Mouse (Mus musculus) bone marrow macrophage, adult 2 months (primary cell): Measurements from ENCODE around the gene Rhof. TPM values are rescaled to one million over a fixed set of nuclear protein-coding genes. Genes with fewer than 3 reads are reported as not detected.

Source experiments
- H3K27ac ChIP-seq: 2 replicates; pipeline ENCODE4 v1.5.1; 2012; ENCODE audit warnings: low read depth, low read length; ENCODE audit not compliant: insufficient read depth
- H3K4me1 ChIP-seq: 2 replicates; pipeline ENCODE4 v1.6.1; 2012; ENCODE audit warnings: low read length; ENCODE audit not compliant: control insufficient read depth, insufficient read depth
- H3K4me3 ChIP-seq: 2 replicates; pipeline ENCODE4 v1.5.1; 2012; ENCODE audit warnings: mild to moderate bottlenecking, low read length, moderate library complexity; ENCODE audit not compliant: insufficient read depth
- CTCF ChIP-seq: IDR thresholded peaks from 2 replicates; pipeline ENCODE4 v1.5.1; 2012; ENCODE audit warnings: low read depth, mild to moderate bottlenecking, low read length, moderate library complexity
- POLR2A ChIP-seq: IDR thresholded peaks from 2 replicates; pipeline ENCODE4 v1.6.1; 2012; ENCODE audit warnings: mild to moderate bottlenecking, low read depth, low read length, borderline replicate concordance
- polyA plus RNA-seq: library from polyadenylated mRNA; stranded (reverse); fragments of >200 nt; gene quantifications from 2 replicates; pipeline ENCODE4 v1.2.4, GENCODE M21; 2012; ENCODE audit not compliant: missing spikeins, insufficient read depth, insufficient read length

Gene Rhof
- 1.8 and 2.7 TPM in 2 replicates for polyA plus RNA-seq

DNA sequence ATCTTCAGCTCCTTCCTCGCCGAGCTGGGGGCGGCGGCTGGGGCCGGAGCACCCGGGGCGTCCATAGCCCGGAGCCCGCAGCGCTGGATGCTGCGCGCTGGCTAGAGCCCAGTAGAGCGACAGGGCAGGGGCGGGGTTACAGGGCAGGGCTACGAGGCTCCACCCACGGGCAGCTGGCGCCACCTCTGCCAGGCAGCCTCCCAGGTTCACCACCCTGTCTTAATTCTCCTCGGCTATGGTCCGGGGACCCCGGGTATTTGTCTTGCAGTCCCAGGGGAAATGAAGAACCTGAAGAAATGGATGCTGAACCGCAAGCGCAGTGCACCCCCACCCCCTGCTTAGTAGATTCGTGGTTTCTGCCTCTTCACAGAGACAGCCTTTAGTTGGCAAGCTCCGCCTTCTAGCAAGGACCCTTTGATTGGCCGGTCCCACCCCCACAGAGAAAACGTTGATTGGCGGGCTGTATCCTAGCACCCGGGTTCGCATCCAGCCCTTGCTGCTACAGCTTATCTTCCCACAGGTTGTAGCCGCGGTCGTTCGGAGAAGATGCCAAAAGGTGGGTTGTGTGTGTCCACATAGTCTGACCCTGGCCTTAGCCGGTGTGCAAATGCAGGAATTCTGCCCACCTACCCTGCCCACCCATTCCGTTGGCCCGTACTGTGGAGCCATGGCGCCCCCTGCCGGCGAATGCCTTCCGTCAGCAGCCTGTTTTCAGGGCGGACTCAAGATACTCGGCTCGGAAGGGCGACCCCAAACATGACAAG is at the start of gene Rhof:
Gene Rhof (minus strand): TSS at position 385 of the 764 bp plus-strand sequence.
- TF ChIP-seq CTCF = peak; percentile 99
- TF ChIP-seq POLR2A = no peak
- peak within 1 kb of the TSS; percentile 71 for H3K4me3 ChIP-seq
- H3K27ac ChIP-seq = peak within 1 kb of the TSS; percentile 16; the same call in 1 of the 2 replicates
- H3K4me1 ChIP-seq = peaks cover 51% of the 10 kb centered on the region

DNA sequence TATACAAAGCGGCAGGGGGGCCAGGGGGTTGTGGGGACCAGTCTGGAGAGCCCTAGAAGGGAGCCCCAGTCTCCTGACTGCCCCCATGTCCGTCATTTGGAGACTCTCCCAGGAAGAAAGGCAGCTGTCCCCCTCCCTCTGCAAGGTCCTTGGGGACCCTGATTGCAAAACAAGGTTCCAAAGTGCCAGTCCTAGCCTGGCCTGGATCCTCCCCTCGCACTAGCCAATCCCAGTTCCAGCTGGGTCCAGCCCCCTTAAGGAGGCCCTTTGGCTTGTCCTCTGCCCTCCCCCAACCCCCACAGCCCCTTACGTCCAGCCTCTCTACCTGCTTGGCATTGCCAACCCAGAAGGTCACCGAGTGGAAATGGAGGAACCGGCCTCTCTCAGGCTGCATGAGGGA is 49.0 kb upstream of the Rhof start:
- Histone ChIP-seq H3K27ac (no peak overlapping the region), H3K4me3 (no peak overlapping the region), H3K4me1 (no peaks in the 10 kb centered on the region)
- TF ChIP-seq POLR2A (no peak), CTCF (no peak)

DNA sequence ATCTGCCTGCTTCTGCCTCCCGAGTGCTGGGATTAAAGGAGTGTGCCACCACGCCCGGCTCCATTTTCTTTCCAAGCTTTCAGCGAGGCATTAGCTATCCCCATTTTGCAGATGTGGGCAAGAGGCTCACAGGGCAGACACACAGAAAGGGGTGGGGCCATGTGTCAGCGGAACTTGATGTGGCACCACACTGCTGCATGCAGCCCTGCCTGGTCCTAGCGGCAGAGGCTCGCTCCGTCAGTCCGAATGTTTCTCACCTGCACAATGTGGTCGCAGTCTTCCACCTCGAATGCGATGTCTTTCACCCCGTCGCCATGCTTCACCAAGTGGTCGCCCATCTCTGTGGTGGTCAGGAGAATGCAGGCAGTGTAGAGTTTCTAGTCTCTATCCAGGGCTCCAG is 47.9 kb upstream of the Rhof start:
- TF ChIP-seq CTCF (no peak), POLR2A (no peak)
- no peaks in the 10 kb centered on the region for H3K4me1 ChIP-seq
- H3K27ac ChIP-seq = no peak overlapping the region

DNA sequence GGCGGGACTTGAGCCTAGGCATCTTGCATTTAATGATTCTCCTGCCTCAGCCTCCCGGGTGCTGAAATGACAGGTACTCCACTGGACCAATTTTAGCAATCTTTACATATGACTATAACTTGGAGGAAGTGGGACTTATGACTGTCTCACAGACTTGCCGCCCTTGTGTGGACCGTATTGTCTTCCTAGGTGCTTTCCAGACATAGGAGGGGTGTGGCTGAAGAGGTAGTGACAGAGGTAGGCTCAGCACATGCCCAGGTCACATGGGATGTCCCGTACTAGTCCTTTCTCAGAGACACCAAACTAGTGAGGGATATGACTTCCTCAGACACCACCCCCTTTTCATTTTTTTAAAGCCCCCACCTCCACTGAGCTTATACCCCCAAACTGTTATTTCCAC is 46.3 kb upstream of the Rhof start:
- TF ChIP-seq CTCF = no peak
- H3K4me1 ChIP-seq = no peaks in the 10 kb centered on the region
- H3K27ac ChIP-seq = no peak overlapping the region
- no peak overlapping the region for H3K4me3 ChIP-seq

More for the DNA sequence above, 47.9 kb upstream of the Rhof start:
- H3K4me3 ChIP-seq = no peak overlapping the region

DNA sequence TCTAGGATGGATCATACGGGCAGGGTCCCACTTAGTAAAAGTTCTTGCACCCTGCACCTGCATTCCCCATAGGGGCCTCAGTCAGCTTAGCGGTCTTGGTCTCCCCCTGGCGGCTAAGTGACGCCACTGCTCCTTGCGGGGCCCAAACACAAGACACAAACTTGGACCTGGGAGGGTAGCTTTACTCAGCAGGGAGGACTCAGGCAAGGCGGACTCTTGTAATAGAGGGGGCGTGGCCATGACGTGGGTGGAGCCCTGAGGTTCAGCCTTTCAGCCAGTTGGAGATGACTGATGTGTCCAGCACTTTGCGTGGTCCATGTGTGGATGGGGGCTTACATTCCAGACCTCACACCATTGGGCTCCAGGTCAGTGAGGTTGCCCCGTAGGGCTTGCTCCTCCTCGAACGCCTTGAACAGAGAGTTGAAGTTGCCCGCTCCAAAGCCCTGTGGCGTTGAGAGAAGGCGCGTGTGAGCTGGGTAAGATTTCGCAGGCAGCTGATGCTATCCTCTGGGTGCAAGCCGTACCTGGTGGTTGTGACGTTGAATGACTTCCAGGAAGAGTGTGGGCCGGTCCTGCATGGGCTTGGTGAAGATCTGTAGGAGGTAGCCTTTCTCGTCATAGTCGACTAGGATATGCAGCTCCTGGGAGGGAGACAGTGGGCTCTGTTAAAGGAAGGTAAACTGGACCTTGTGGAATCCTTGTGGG is 39.3 kb upstream of the Rhof start:
- Histone ChIP-seq H3K27ac (no peak overlapping the region), H3K4me1 (no peaks in the 10 kb centered on the region), H3K4me3 (no peak overlapping the region)
- TF ChIP-seq POLR2A = no peak
- peak; percentile 93 for TF ChIP-seq CTCF

DNA sequence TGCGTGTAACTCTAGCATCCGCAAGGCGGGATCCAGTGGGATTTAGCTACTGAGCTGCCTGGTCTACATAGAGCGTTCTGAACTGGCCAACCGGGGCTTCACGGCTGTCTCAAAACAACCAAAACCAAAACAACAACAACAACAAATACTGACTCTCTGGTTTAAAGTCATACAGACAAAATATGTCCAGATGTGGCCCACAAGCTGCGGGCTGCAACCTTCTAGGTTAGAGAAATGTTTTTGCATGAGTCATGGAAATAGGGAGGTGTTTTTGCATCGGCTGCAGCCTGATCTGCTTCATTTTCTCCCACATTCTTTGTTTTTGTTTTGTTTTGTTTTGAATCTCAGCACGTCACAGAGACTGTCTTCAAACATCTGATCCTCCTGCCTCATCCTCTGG is 37.9 kb upstream of the Rhof start:
- Histone ChIP-seq H3K4me3 (no peak overlapping the region), H3K27ac (no peak overlapping the region), H3K4me1 (no peaks in the 10 kb centered on the region)
- no peak for TF ChIP-seq POLR2A

DNA sequence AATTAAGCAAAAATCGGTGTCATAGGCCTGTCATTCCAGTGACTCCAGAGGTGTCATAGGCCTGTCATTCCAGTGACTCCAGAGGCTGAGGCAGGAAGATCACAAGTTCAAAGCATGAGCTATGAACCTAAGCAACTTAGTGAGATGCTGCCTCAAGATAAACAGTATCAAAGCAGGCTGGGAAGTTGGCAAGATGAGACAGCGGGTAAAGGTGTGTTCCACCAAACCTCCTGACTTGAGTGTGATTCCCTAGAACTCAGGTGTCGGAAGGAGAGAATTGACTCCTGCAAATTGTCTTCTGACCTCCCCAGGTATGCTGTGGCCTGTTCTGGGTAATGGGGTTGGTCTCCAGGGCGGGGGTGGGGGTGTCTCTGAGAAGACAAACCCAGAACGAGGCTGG is 36.8 kb upstream of the Rhof start, which contains the start of gene Psmd9:
Gene Psmd9 (plus strand): TSS at position 130 of the 400 bp plus-strand sequence.
- H3K27ac ChIP-seq = no peak within 1 kb of the TSS
- H3K4me3 ChIP-seq = no peak within 1 kb of the TSS
- no peaks in the 10 kb centered on the region for H3K4me1 ChIP-seq
- no peak for TF ChIP-seq POLR2A

DNA sequence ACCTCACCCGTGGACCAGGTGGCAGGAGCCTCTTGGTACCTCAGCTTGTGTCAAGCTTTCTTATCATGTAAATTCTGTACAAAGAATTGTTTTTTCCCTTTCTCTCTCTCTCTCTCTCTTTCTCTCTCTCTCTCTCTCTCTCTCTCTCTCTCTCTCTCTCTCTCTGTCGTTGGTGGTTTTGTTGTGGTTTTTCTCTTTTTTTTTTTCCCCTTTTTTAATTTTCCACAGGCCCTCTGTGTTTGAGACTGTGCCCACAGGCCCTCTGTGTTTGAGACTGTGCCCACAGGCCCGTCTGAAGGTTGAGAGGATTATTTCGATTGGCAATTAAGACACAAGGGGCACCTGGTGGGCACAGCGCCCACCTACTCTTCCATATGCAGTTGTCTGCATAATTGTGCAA is 35.1 kb upstream of the Rhof start:
- TF ChIP-seq POLR2A (no peak), CTCF (no peak)
- Histone ChIP-seq H3K27ac (no peak overlapping the region), H3K4me1 (no peaks in the 10 kb centered on the region), H3K4me3 (no peak overlapping the region)

DNA sequence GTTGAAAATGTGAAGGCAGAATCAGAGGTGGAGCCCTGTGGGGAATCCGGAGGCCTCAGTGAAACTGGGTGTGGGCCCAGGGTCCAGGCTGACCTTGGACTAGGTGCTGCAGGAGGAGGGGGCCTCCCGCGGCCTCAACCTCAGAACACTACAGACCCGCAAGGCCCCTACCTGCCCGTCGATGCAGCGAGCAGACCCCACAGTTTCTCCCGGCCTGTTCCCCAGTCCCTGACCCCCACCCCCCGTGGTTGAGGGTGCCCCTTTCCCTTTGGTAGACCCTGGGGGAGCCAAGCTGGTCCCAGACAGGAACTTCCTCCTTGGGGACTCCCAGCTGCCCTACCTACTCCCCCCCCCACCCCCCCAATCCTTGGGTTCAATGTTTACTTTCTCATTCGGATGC is 33.9 kb upstream of the Rhof start:
- TF ChIP-seq CTCF = no peak
- TF ChIP-seq POLR2A = no peak
- Histone ChIP-seq H3K27ac (no peak overlapping the region), H3K4me1 (no peaks in the 10 kb centered on the region), H3K4me3 (no peak overlapping the region)

DNA sequence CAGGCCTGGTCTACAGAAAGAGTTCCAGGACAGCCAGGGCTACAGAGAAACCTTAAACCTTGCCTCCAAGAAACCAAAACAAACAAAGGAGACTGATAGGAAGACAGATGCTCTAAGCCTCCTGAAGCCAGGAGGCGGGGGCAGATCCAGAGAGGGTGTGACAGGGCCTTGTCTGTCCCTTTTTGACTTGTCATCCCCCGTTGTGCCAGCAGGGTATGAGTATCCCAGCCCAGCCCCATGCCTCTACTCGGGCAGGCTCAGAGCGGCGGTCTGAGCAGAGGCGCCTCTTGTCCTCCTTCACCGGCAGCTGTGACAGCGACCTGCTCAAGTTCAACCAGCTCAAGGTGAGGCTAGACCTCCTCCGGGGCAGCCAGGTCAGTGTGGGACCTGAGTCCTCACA is 30.4 kb upstream of the Rhof start:
- TF ChIP-seq POLR2A (no peak), CTCF (no peak)
- Histone ChIP-seq H3K4me1 (no peaks in the 10 kb centered on the region), H3K4me3 (no peak overlapping the region), H3K27ac (no peak overlapping the region)
